ENCODE assay signal across 17 mouse cellular contexts in genomic region chr15:57033012-57033411, GRCm38 (mm10).
"Had no signal": no experiment of that assay in that cellular context is flagged by ENCODE, and none has a peak within 500 bp of the region (broad histone marks: within the 10 kb centered on the region; RNA-seq: fewer than 3 reads in every experiment).

No protein-coding gene starts in this region.

- H3K27ac ChIP-seq: kidney, embryonic 15.5 days; left cerebral cortex, adult 2 months; liver, embryonic 13.5 days; macrophage; midbrain, embryonic 12.5 days; midbrain, embryonic 15.5 days had no signal

- DNase-seq: kidney, adult 11 months; kidney, adult 8-10 months; kidney, postnatal 10 days; kidney, postnatal 36 days; layer of hippocampus, postnatal 36 days; liver, embryonic 13.5 days; lung, adult 2 months; lung, postnatal 10 days; right cerebral cortex, postnatal 14 days; thymus, adult 2 months; thymus, postnatal 14 days; thymus, postnatal 4 days had no signal

- H3K4me2 ChIP-seq: kidney, embryonic 15.5 days; liver, embryonic 13.5 days; midbrain, embryonic 12.5 days; midbrain, embryonic 15.5 days had no signal

- H3K4me1 ChIP-seq: kidney, embryonic 15.5 days; liver, embryonic 13.5 days; midbrain, embryonic 12.5 days; midbrain, embryonic 15.5 days had no signal

- H3K9me3 ChIP-seq: kidney, embryonic 15.5 days; liver, embryonic 13.5 days; midbrain, embryonic 12.5 days; midbrain, embryonic 15.5 days had no signal

- H3K9ac ChIP-seq: kidney, embryonic 15.5 days; liver, embryonic 13.5 days; midbrain, embryonic 12.5 days; midbrain, embryonic 15.5 days had no signal

- H3K36me3 ChIP-seq: kidney, embryonic 15.5 days; liver, embryonic 13.5 days; midbrain, embryonic 12.5 days; midbrain, embryonic 15.5 days had no signal

- ATAC-seq: midbrain, embryonic 15.5 days had no signal

- H3K4me3 ChIP-seq: kidney, embryonic 15.5 days; left cerebral cortex, adult 2 months; liver, embryonic 13.5 days; midbrain, embryonic 12.5 days; midbrain, embryonic 15.5 days had no signal

- H3K27me3 ChIP-seq: kidney, embryonic 15.5 days; liver, embryonic 13.5 days; midbrain, embryonic 12.5 days; midbrain, embryonic 15.5 days had no signal
